Mouse (Mus musculus) thymus, adult 2 months (tissue): Measurements from ENCODE around the gene Chrnb1. TPM values are rescaled to one million over a fixed set of nuclear protein-coding genes. Genes with fewer than 3 reads are reported as not detected.

Experiments used
- DNase-seq: peaks from one replicate; pipeline ENCODE4 v3.0.0; 2021
- H3K27ac ChIP-seq: fragments of 200-500 bp; 2 replicates; pipeline ENCODE4 v1.5.1; 2012; ENCODE audit warnings: low read length, control low read depth; ENCODE audit not compliant: control insufficient read depth, insufficient read depth
- H3K27me3 ChIP-seq: fragments of 200-500 bp; 2 replicates; pipeline ENCODE4 v1.6.1; 2012; ENCODE audit warnings: mild to moderate bottlenecking, low read length, moderate library complexity, mixed read lengths; ENCODE audit not compliant: control insufficient read depth, insufficient read depth
- H3K36me3 ChIP-seq: fragments of 200-500 bp; 2 replicates; pipeline ENCODE4 v1.6.1; 2012; ENCODE audit warnings: mild to moderate bottlenecking, low read length, moderate library complexity; ENCODE audit not compliant: control insufficient read depth, insufficient read depth
- H3K4me1 ChIP-seq: fragments of 200-500 bp; replicated peaks from 2 replicates; pipeline ENCODE4 v1.6.1; 2012; ENCODE audit warnings: low read length; ENCODE audit not compliant: control insufficient read depth, insufficient read depth
- H3K4me3 ChIP-seq: fragments of 200-500 bp; 2 replicates; pipeline ENCODE4 v1.5.1; 2012; ENCODE audit warnings: mild to moderate bottlenecking, low read length, control low read depth, moderate library complexity; ENCODE audit not compliant: control insufficient read depth, insufficient read depth
- CTCF ChIP-seq: fragments of 200-500 bp; IDR thresholded peaks from 2 replicates; pipeline ENCODE4 v1.5.1; 2012; ENCODE audit warnings: mild to moderate bottlenecking, control low read depth, low read length, moderate library complexity, borderline replicate concordance; ENCODE audit not compliant: control insufficient read depth, poor library complexity, insufficient read depth; ENCODE audit errors: extremely low read depth
- POLR2A ChIP-seq: fragments of 200-500 bp; IDR thresholded peaks from 2 replicates; pipeline ENCODE4 v1.6.1; 2012; ENCODE audit warnings: mild to moderate bottlenecking, low read length, control low read depth, moderate library complexity; ENCODE audit not compliant: control insufficient read depth, poor library complexity, insufficient read depth; ENCODE audit errors: extremely low read depth
- WGBS: fragments of 180-500 bp; shearing (Covaris S2); methylation state at CpG from one replicate; pipeline ENCODE4 v1.1.7; 2018; 5-methylcytosine and 5-hydroxymethylcytosine counted together
- polyA plus RNA-seq: library from polyadenylated mRNA; depleted of rRNA; stranded (reverse); fragments of >200 nt; gene quantifications from 2 replicates; pipeline ENCODE4 v1.2.3, GENCODE M21; 2012; rRNA removed

Gene Chrnb1
- polyA plus RNA-seq, 1 experiment = 15.7 TPM

- DNase-seq = peak; percentile 48
- no peak overlapping the region for H3K4me3 ChIP-seq
- H3K27me3 ChIP-seq = no peaks in the 10 kb centered on the region
- no peak overlapping the region for H3K27ac ChIP-seq
- H3K4me1 ChIP-seq = peaks cover 10% of the 10 kb centered on the region
- WGBS = 42% methylated on average over 3 of the region's 3 CpGs
- no peaks in the 10 kb centered on the region; the same call in 1 of the 2 replicates for H3K36me3 ChIP-seq
- TF ChIP-seq CTCF (no peak), POLR2A (no peak)
These were observed 41.0 kb downstream of the Chrnb1 start for GRCm38 (mm10) chr11:69754701-69755100.

DNA sequence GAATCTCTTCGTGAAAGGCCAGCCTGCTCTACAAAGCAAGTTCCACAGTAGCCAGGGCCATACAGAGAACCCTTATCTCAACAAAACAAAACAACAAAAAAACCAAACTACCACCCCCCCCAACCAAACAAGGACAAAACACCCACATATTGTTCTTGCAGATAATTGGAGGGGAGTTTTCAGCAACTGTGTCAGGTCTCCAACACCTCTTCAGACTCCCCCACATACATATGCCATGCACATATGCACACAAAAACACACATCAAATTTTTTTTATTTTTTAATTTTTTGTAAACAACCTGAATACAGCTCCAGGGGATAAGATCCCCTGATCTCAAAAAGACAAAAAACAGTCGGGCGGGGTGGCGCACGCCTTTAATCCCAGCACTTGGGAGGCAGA lies 41.5 kb downstream of the Chrnb1 start:
- Histone ChIP-seq H3K4me3 (no peak overlapping the region), H3K27me3 (no peaks in the 10 kb centered on the region), H3K4me1 (peaks cover 5% of the 10 kb centered on the region), H3K36me3 (no peaks in the 10 kb centered on the region; the same call in 1 of the 2 replicates), H3K27ac (no peak overlapping the region)
- WGBS = 89% methylated on average over 5 of the region's 5 CpGs
- no peak for DNase-seq
- TF ChIP-seq POLR2A (no peak), CTCF (no peak)

- H3K27me3 ChIP-seq = no peaks in the 10 kb centered on the region
- peaks cover 4% of the 10 kb centered on the region for H3K36me3 ChIP-seq
- DNase-seq = no peak
- no peak overlapping the region for H3K27ac ChIP-seq
- peaks cover 5% of the 10 kb centered on the region for H3K4me1 ChIP-seq
- no peak overlapping the region for H3K4me3 ChIP-seq
- no peak for TF ChIP-seq CTCF
- TF ChIP-seq POLR2A = no peak
These were observed 43.1 kb downstream of the Chrnb1 start for GRCm38 (mm10) chr11:69752686-69753085.

DNA sequence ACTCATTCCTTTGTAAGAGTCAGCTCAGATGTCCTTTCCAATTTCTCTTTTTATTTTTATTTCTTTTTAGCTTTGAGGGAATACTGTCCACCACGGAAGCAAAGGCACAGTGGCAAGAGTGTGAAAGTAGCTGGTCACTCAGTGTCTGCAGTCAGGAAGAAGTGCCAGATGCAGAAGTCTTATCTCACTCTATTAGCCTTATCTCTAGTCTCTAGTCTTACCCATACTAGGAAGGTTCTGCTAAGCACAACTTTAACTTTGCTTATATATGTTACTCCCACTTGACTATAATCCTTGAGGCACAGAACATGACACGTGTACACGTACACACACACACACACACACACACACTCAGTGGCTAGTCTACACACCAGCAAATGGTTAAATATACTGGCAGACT lies 44.1 kb downstream of the Chrnb1 start:
- DNase-seq = no peak
- no peak overlapping the region for H3K4me3 ChIP-seq
- H3K27me3 ChIP-seq = no peaks in the 10 kb centered on the region
- H3K27ac ChIP-seq = no peak overlapping the region
- H3K36me3 ChIP-seq = peaks cover 15% of the 10 kb centered on the region
- H3K4me1 ChIP-seq = peaks cover 5% of the 10 kb centered on the region
- TF ChIP-seq CTCF = no peak
- no peak for TF ChIP-seq POLR2A
- 90% methylated on average over 3 of the region's 3 CpGs for WGBS

Other genes with a start within 250 kb of the Chrnb1 start
- gene Dnah2, start 246.8 kb downstream of the Chrnb1 start, polyA plus RNA-seq = 0.28 and 0.39 TPM in 2 replicates
- 3.7 and 8.7 TPM in 2 replicates for gene Efnb3, start 235.7 kb downstream of the Chrnb1 start, polyA plus RNA-seq
- gene Wrap53, start 215.7 kb downstream of the Chrnb1 start, polyA plus RNA-seq = 41.2 and 48.5 TPM in 2 replicates
- 266 and 303 TPM in 2 replicates for gene Trp53, start 215.6 kb downstream of the Chrnb1 start, polyA plus RNA-seq
- gene Atp1b2, start 190.0 kb downstream of the Chrnb1 start, polyA plus RNA-seq = 3.4 and 4.2 TPM in 2 replicates
- not detected in 2 replicates for gene Shbg, start 178.0 kb downstream of the Chrnb1 start, polyA plus RNA-seq
- 0.67 and 0.73 TPM in 2 replicates for gene Sat2, start 173.9 kb downstream of the Chrnb1 start, polyA plus RNA-seq
- gene Fxr2, start 163.0 kb downstream of the Chrnb1 start, polyA plus RNA-seq = 94.1 and 96.0 TPM in 2 replicates
- 0.24 and 0.52 TPM in 2 replicates for gene Sox15, start 140.6 kb downstream of the Chrnb1 start, polyA plus RNA-seq
- 174 and 178 TPM in 2 replicates for gene Mpdu1, start 133.3 kb downstream of the Chrnb1 start, polyA plus RNA-seq
- gene Cd68, start 129.8 kb downstream of the Chrnb1 start, polyA plus RNA-seq = 101 and 117 TPM in 2 replicates
- gene Eif4a1, start 123.5 kb downstream of the Chrnb1 start, polyA plus RNA-seq = 669 and 722 TPM in 2 replicates
- 83.3 and 89.1 TPM in 2 replicates for gene Senp3, start 113.9 kb downstream of the Chrnb1 start, polyA plus RNA-seq
- 2.2 and 3.0 TPM in 2 replicates for gene Tnfsf13, start 110.2 kb downstream of the Chrnb1 start, polyA plus RNA-seq
- gene Tnfsf12, start 100.1 kb downstream of the Chrnb1 start, polyA plus RNA-seq = 12.2 and 16.3 TPM in 2 replicates
- gene Tnfsfm13, start 99.8 kb downstream of the Chrnb1 start, polyA plus RNA-seq = 2.7 and 3.4 TPM in 2 replicates
- gene Polr2a, start 37.3 kb downstream of the Chrnb1 start, polyA plus RNA-seq = 113 and 125 TPM in 2 replicates
- 0.08 and 0.29 TPM in 2 replicates for gene Slc35g3, start 34.0 kb downstream of the Chrnb1 start, polyA plus RNA-seq
- gene Zbtb4, start 30.0 kb downstream of the Chrnb1 start, polyA plus RNA-seq = 32.2 and 35.6 TPM in 2 replicates
- 1.7 and 2.4 TPM in 2 replicates for gene Fgf11, start 5.9 kb upstream of the Chrnb1 start, polyA plus RNA-seq
- 4.7 and 5.1 TPM in 2 replicates for gene Tmem102, start 9.7 kb upstream of the Chrnb1 start, polyA plus RNA-seq
- 0.05 TPM in 1 of 2 replicates, not detected in the other for gene Gm39566, start 19.4 kb upstream of the Chrnb1 start, polyA plus RNA-seq
- gene Spem2, start 22.5 kb upstream of the Chrnb1 start, polyA plus RNA-seq = 0.22 TPM in 1 of 2 replicates, not detected in the other
- 0.20 and 0.61 TPM in 2 replicates for gene Spem1, start 26.2 kb upstream of the Chrnb1 start, polyA plus RNA-seq
- gene Nlgn2, start 41.8 kb upstream of the Chrnb1 start, polyA plus RNA-seq = 14.4 and 15.3 TPM in 2 replicates
- gene Tmem256, start 42.6 kb upstream of the Chrnb1 start, polyA plus RNA-seq = 160 and 224 TPM in 2 replicates
- 132 and 142 TPM in 2 replicates for gene Plscr3, start 50.4 kb upstream of the Chrnb1 start, polyA plus RNA-seq
- 2.6 and 3.1 TPM in 2 replicates for gene Tnk1, start 62.8 kb upstream of the Chrnb1 start, polyA plus RNA-seq
- gene Tmem95, start 82.1 kb upstream of the Chrnb1 start, polyA plus RNA-seq = not detected in 2 replicates
- gene Kctd11, start 85.5 kb upstream of the Chrnb1 start, polyA plus RNA-seq = 6.2 and 8.0 TPM in 2 replicates
- gene Acap1, start 99.6 kb upstream of the Chrnb1 start, polyA plus RNA-seq = 405 and 462 TPM in 2 replicates
- 7.1 and 10.2 TPM in 2 replicates for gene 2810408A11Rik, start 105.0 kb upstream of the Chrnb1 start, polyA plus RNA-seq
- gene Neurl4, start 105.1 kb upstream of the Chrnb1 start, polyA plus RNA-seq = 85.3 and 90.7 TPM in 2 replicates
- gene Gps2, start 117.9 kb upstream of the Chrnb1 start, polyA plus RNA-seq = 236 and 272 TPM in 2 replicates
- gene Eif5a, start 126.0 kb upstream of the Chrnb1 start, polyA plus RNA-seq = 618 and 719 TPM in 2 replicates
- 20.0 and 49.6 TPM in 2 replicates for gene Ybx2, start 139.9 kb upstream of the Chrnb1 start, polyA plus RNA-seq
- 36.3 and 58.9 TPM in 2 replicates for gene Slc2a4, start 152.2 kb upstream of the Chrnb1 start, polyA plus RNA-seq
- gene Cldn7, start 168.8 kb upstream of the Chrnb1 start, polyA plus RNA-seq = 6.0 and 6.5 TPM in 2 replicates
- 133 and 148 TPM in 2 replicates for gene Ctdnep1, start 185.2 kb upstream of the Chrnb1 start, polyA plus RNA-seq
- gene Elp5, start 186.6 kb upstream of the Chrnb1 start, polyA plus RNA-seq = 69.4 and 75.3 TPM in 2 replicates
- gene Gabarap, start 195.2 kb upstream of the Chrnb1 start, polyA plus RNA-seq = 270 and 395 TPM in 2 replicates
- gene Phf23, start 199.8 kb upstream of the Chrnb1 start, polyA plus RNA-seq = 36.5 and 43.4 TPM in 2 replicates
- gene Dvl2, start 204.7 kb upstream of the Chrnb1 start, polyA plus RNA-seq = 52.4 and 55.7 TPM in 2 replicates
- gene Acadvl, start 219.5 kb upstream of the Chrnb1 start, polyA plus RNA-seq = 88.5 and 110 TPM in 2 replicates
- gene Dlg4, start 221.0 kb upstream of the Chrnb1 start, polyA plus RNA-seq = 71.7 and 72.1 TPM in 2 replicates